Mouse (Mus musculus): ENCODE data around the gene Sgsm2. TPM values are rescaled to one million over a fixed set of nuclear protein-coding genes. Genes with fewer than 3 reads are reported as not detected.

Sgsm2 gene
- polyA plus RNA-seq, 1 experiment from 2014 or later = 25.1 TPM

DNA sequence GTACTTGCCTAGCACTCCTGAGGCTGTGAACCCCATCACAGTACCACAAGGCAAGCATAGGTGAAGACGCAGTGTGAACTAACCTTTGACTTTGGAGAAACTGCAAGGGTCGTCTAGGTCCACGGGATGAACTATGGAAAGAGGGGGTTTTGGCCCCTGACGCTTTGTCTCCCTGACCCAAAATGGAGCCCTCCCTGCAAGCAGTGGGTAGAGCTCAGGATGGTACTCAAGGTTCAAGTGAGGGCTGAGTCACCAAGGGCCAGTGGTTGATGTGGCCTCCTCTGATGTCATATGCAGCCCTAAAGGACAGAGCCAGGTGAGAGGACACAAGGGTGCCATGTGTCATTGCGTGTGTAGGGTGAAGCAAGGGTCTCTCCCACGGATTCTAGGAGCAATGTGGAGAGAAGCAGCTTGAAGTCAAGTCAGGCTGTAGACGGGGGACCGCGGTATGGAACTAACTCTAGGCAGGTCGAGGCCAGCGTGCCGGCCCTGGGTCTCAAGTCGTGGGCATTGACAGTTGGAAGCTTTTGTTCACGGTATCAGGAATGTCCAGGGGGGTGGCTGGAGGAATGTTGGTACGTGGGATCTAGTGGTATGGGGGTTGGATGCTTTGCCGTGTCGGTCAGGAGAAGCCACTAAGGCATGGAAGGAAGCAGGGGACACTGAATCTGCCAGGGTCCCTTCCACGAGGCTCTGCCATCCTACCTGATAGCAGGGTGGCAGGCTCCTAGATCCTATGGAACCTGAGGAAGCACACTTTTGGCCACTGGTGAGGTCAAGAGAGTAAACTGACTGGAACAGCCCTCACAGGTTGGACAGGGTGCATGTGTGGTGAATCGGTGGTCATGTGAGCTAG, 56.8 kb downstream of the Sgsm2 start:
- Histone ChIP-seq H3K27ac (ENCODE audit: low read depth, low read length) (no peak overlapping the region), H3K36me3 (ENCODE audit: control insufficient read depth, insufficient read depth, low read length) (peaks cover 15% of the 10 kb centered on the region), H3K4me2 (ENCODE audit: low read length) (no peak overlapping the region), H3K9me3 (ENCODE audit: control insufficient read depth, low read length) (no peaks in the 10 kb centered on the region), H3K4me1 (ENCODE audit: control insufficient read depth, insufficient read depth, low read depth, low read length) (peaks cover 20% of the 10 kb centered on the region), H3K9ac (ENCODE audit: low read depth, low read length) (no peak overlapping the region), H3K27me3 (replicated peaks; ENCODE audit: control insufficient read depth, insufficient read depth, low read length) (no peaks in the 10 kb centered on the region), H3K4me3 (ENCODE audit: low read length) (no peak overlapping the region)
- ATAC-seq = no peak
- 93% methylated on average over 19 of the region's 19 CpGs for WGBS

DNA sequence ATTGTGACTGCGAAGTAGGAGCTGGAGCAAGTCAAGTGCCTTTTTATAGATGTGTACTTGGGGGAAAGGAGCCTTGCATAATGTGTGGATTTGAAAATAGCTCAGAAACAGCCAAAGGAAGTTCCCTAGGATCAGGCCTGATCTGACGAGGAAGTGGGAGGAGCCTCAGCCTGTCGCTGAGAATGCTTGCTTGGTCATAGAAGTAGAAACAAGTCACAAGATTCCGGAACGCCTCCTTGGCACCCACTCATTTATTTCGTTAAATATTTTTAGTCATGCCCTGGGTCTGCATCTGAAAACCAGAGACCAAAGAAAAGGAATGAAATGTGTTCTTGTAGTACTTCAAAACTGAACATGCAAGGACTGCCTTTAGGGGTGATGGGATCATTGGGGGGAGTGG, 57.9 kb downstream of the Sgsm2 start:
- H3K4me2 ChIP-seq (ENCODE audit: low read length) = peak overlapping the region; percentile 87
- H3K36me3 ChIP-seq (ENCODE audit: control insufficient read depth, insufficient read depth, low read length) = peaks cover 12% of the 10 kb centered on the region
- WGBS = 38% methylated on average over 6 of the region's 6 CpGs
- peak overlapping the region; percentile 63 for H3K4me3 ChIP-seq (ENCODE audit: low read length)
- no peak overlapping the region for H3K9ac ChIP-seq (ENCODE audit: low read depth, low read length)
- no peak for ATAC-seq
- no peaks in the 10 kb centered on the region for H3K9me3 ChIP-seq (ENCODE audit: control insufficient read depth, low read length)
- no peaks in the 10 kb centered on the region for H3K27me3 ChIP-seq (replicated peaks; ENCODE audit: control insufficient read depth, insufficient read depth, low read length)
- H3K4me1 ChIP-seq (ENCODE audit: control insufficient read depth, insufficient read depth, low read depth, low read length) = peaks cover 20% of the 10 kb centered on the region
- peak overlapping the region; percentile 89; the same call in 1 of the 2 replicates for H3K27ac ChIP-seq (ENCODE audit: low read depth, low read length)

- Histone ChIP-seq H3K4me3 (ENCODE audit: low read length) (peak overlapping the region; percentile 63), H3K4me2 (ENCODE audit: low read length) (peak overlapping the region; percentile 87), H3K4me1 (ENCODE audit: control insufficient read depth, insufficient read depth, low read depth, low read length) (peaks cover 24% of the 10 kb centered on the region), H3K9me3 (ENCODE audit: control insufficient read depth, low read length) (no peaks in the 10 kb centered on the region), H3K27ac (ENCODE audit: low read depth, low read length) (peak overlapping the region; percentile 89), H3K27me3 (replicated peaks; ENCODE audit: control insufficient read depth, insufficient read depth, low read length) (no peaks in the 10 kb centered on the region), H3K9ac (ENCODE audit: low read depth, low read length) (peak overlapping the region; percentile 67), H3K36me3 (ENCODE audit: control insufficient read depth, insufficient read depth, low read length) (peaks cover 8% of the 10 kb centered on the region)
- 0% methylated on average over 35 of the region's 35 CpGs for WGBS
- peak; percentile 48 for ATAC-seq
Measured at GRCm38 (mm10) chr11:74838441-74838840, 58.4 kb downstream of the Sgsm2 start.

- peaks cover 30% of the 10 kb centered on the region for H3K4me1 ChIP-seq (ENCODE audit: control insufficient read depth, insufficient read depth, low read depth, low read length)
- H3K9me3 ChIP-seq (ENCODE audit: control insufficient read depth, low read length) = no peaks in the 10 kb centered on the region
- peak overlapping the region; percentile 67 for H3K9ac ChIP-seq (ENCODE audit: low read depth, low read length)
- no peaks in the 10 kb centered on the region for H3K27me3 ChIP-seq (replicated peaks; ENCODE audit: control insufficient read depth, insufficient read depth, low read length)
- under 1% methylated on average over 48 of the region's 54 CpGs for WGBS
- peak overlapping the region; percentile 87 for H3K4me2 ChIP-seq (ENCODE audit: low read length)
- H3K36me3 ChIP-seq (ENCODE audit: control insufficient read depth, insufficient read depth, low read length) = peaks cover 7% of the 10 kb centered on the region; the same call in 1 of the 2 replicates
- H3K4me3 ChIP-seq (ENCODE audit: low read length) = peak overlapping the region; percentile 63
- peak; percentile 65 for ATAC-seq
- H3K27ac ChIP-seq (ENCODE audit: low read depth, low read length) = peak overlapping the region; percentile 89
Measured at GRCm38 (mm10) chr11:74837694-74838431, 59.0 kb downstream of the Sgsm2 start.

- ATAC-seq = no peak
- peaks cover 32% of the 10 kb centered on the region for H3K4me1 ChIP-seq (ENCODE audit: control insufficient read depth, insufficient read depth, low read depth, low read length)
Measured at GRCm38 (mm10) chr11:74837056-74837693, 59.7 kb downstream of the Sgsm2 start.

DNA sequence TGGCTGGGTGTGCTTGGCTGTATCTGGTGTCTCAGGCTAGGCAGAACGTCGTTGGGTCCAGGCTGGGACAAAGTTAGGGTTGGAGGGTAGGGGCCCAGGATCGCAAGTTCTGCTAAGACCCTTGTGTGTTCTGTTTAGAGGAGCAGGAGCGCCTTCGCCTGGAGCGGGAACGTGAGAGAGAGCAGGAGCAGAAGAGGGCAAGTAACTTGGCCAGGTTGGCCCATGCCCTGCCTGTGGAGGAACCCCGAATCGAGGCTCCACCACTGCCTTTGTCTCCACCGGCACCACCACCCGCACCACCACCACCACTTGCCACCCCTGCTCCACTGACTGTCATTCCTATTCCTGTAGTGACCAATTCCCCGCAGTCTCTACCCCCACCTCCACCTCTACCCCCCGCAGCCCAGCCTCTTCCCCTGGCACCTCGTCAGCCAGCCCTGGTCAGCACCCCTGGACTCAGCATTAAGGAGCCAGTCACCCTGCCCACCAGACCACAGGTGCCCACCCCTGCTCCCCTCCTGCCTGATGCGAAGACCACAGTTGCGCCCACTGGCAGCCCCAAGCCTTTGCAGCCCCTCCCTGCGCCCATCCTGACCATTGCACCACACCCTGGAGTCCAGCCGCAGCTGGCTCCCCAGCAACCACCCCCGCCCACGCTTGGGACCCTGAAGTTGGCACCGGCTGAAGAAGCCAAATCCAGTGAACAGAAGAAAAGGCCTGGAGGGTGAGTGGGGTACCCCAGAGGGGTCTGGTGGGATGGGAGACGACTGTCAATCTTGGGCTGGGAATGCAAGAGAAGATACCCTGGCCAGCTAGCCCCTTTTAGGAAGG, 60.4 kb downstream of the Sgsm2 start:
- no peak overlapping the region for H3K27ac ChIP-seq (ENCODE audit: low read depth, low read length)
- H3K4me2 ChIP-seq (ENCODE audit: low read length) = no peak overlapping the region
- no peak overlapping the region for H3K4me3 ChIP-seq (ENCODE audit: low read length)
- no peak for ATAC-seq
- peaks cover 3% of the 10 kb centered on the region; the same call in 1 of the 2 replicates for H3K36me3 ChIP-seq (ENCODE audit: control insufficient read depth, insufficient read depth, low read length)
- H3K9ac ChIP-seq (ENCODE audit: low read depth, low read length) = no peak overlapping the region; the same call in 1 of the 2 replicates
- H3K9me3 ChIP-seq (ENCODE audit: control insufficient read depth, low read length) = no peaks in the 10 kb centered on the region
- peaks cover 32% of the 10 kb centered on the region for H3K4me1 ChIP-seq (ENCODE audit: control insufficient read depth, insufficient read depth, low read depth, low read length)
- WGBS = 91% methylated on average over 22 of the region's 22 CpGs
- H3K27me3 ChIP-seq (replicated peaks; ENCODE audit: control insufficient read depth, insufficient read depth, low read length) = no peaks in the 10 kb centered on the region

More at GRCm38 (mm10) chr11:74837056-74837693, 59.7 kb downstream of the Sgsm2 start:
- Histone ChIP-seq H3K4me2 (ENCODE audit: low read length) (peak overlapping the region; percentile 87), H3K27me3 (replicated peaks; ENCODE audit: control insufficient read depth, insufficient read depth, low read length) (no peaks in the 10 kb centered on the region), H3K36me3 (ENCODE audit: control insufficient read depth, insufficient read depth, low read length) (peaks cover 7% of the 10 kb centered on the region; the same call in 1 of the 2 replicates), H3K4me3 (ENCODE audit: low read length) (peak overlapping the region; percentile 63), H3K27ac (ENCODE audit: low read depth, low read length) (peak overlapping the region; percentile 89), H3K9me3 (ENCODE audit: control insufficient read depth, low read length) (no peaks in the 10 kb centered on the region), H3K9ac (ENCODE audit: low read depth, low read length) (peak overlapping the region; percentile 67)
- 48% methylated on average over 16 of the region's 16 CpGs for WGBS

DNA sequence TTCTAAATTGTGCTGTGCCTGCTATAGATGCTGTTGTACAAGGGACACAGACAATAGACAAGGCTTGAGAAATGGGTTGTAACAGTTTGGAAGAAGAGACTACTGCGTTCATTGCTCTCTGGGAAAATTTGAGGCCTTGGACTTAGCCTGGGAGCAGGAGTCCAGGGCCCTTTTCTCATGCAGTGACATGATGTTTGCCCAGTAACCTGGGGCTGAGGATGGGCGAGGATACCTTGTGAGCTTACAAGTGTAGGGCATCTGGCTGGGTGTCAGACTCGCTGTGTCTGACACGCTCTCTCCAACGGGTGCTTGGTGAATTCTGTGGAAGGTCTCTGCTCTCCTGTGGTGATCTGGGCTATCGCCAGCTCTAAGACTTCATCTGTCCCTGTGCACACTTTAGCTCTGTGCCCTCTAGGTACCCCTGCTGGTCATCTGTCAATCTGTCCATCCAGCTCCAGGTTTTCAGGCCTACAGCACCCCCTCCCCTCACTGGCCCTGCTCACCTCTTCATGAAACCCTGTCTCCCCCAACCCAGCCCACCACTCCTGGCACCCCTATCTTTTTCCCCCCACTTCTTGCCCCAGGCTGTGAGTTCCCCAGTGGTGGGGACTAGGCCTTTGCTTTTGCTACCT, 61.2 kb downstream of the Sgsm2 start:
- H3K9ac ChIP-seq (ENCODE audit: low read depth, low read length) = no peak overlapping the region; the same call in 1 of the 2 replicates
- H3K9me3 ChIP-seq (ENCODE audit: control insufficient read depth, low read length) = no peaks in the 10 kb centered on the region
- peaks cover 32% of the 10 kb centered on the region for H3K4me1 ChIP-seq (ENCODE audit: control insufficient read depth, insufficient read depth, low read depth, low read length)
- no peak overlapping the region for H3K4me3 ChIP-seq (ENCODE audit: low read length)
- peaks cover 3% of the 10 kb centered on the region; the same call in 1 of the 2 replicates for H3K36me3 ChIP-seq (ENCODE audit: control insufficient read depth, insufficient read depth, low read length)
- 73% methylated on average over 6 of the region's 6 CpGs for WGBS
- H3K27me3 ChIP-seq (replicated peaks; ENCODE audit: control insufficient read depth, insufficient read depth, low read length) = no peaks in the 10 kb centered on the region
- no peak for ATAC-seq
- no peak overlapping the region for H3K27ac ChIP-seq (ENCODE audit: low read depth, low read length)
- no peak overlapping the region for H3K4me2 ChIP-seq (ENCODE audit: low read length)

DNA sequence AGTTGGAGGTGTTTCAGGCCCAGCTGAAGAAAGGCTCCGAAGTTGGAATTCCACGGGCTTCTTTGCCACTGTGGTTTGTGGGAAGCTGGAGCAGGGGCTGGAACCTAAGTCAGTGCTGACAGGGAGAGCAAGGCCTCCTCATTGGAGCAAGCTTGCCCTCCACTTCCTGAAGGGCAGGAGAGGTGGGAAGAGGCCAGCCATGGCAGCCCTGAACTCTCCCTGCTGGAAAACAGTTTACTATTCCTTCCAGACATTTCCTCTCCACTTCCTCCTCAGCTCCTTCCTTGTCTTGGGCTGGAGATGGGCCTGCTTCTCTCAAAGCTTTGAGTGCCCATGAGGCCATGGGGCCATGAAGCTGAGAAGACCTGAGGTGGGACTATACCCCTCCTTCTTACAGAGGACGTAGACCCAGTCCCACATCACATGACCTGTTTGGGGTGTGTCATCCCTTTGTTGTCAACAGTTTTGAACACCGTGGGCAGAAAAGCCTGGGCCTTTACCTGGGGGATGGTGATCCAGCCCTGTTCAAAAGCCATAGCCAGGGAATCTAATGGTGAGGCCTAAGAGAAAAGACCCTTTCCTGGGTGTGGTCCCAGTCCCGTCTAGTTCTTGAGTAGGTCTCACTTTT, 62.1 kb downstream of the Sgsm2 start:
- H3K4me3 ChIP-seq (ENCODE audit: low read length) = no peak overlapping the region
- no peaks in the 10 kb centered on the region for H3K9me3 ChIP-seq (ENCODE audit: control insufficient read depth, low read length)
- no peak overlapping the region for H3K4me2 ChIP-seq (ENCODE audit: low read length)
- no peak overlapping the region for H3K9ac ChIP-seq (ENCODE audit: low read depth, low read length)
- WGBS = 58% methylated on average over 5 of the region's 5 CpGs
- peaks cover 32% of the 10 kb centered on the region for H3K4me1 ChIP-seq (ENCODE audit: control insufficient read depth, insufficient read depth, low read depth, low read length)
- no peaks in the 10 kb centered on the region for H3K36me3 ChIP-seq (ENCODE audit: control insufficient read depth, insufficient read depth, low read length)
- H3K27ac ChIP-seq (ENCODE audit: low read depth, low read length) = no peak overlapping the region
- ATAC-seq = no peak
- H3K27me3 ChIP-seq (replicated peaks; ENCODE audit: control insufficient read depth, insufficient read depth, low read length) = no peaks in the 10 kb centered on the region

Measured in hindbrain, embryonic 16.5 days (tissue).